Mouse (Mus musculus) intestine, postnatal 0 days (tissue): ENCODE measurements around the gene Hist1h3f. TPM values are rescaled to one million over a fixed set of nuclear protein-coding genes. Genes with fewer than 3 reads are reported as not detected.
"Not testable (repeated sequence)": the region's sequence is repeated elsewhere in the genome, so short reads cannot be mapped to it uniquely, and the experiment has no call there.

Source experiments
- ATAC-seq: fragments of 200-750 bp; cut with Nextera tagmentation; 2 replicates; pipeline ENCODE4 v1.8.0; 2017; ENCODE audit warnings: mild to moderate bottlenecking, moderate TSS enrichment, moderate library complexity
- H3K27ac ChIP-seq: fragments of 300-500 bp; sonication (generic); 2 replicates; pipeline ENCODE4 v1.5.1; 2014; ENCODE audit warnings: mild to moderate bottlenecking, low read depth, low read length, moderate library complexity
- H3K27me3 ChIP-seq: fragments of 300-500 bp; sonication (generic); replicated peaks from 2 replicates; pipeline ENCODE4 v1.6.1; 2014; ENCODE audit warnings: low read length, mixed read lengths; ENCODE audit not compliant: control insufficient read depth, insufficient read depth
- H3K36me3 ChIP-seq: fragments of 300-500 bp; sonication (generic); 2 replicates; pipeline ENCODE4 v1.6.1; 2014; ENCODE audit warnings: mild to moderate bottlenecking, moderate library complexity; ENCODE audit not compliant: control insufficient read depth, insufficient read depth
- H3K4me1 ChIP-seq: fragments of 300-500 bp; sonication (generic); replicated peaks from 2 replicates; pipeline ENCODE4 v1.6.1; 2014; ENCODE audit warnings: antibody characterized with exemption, low read length, mixed read lengths; ENCODE audit not compliant: control insufficient read depth, insufficient read depth
- H3K4me2 ChIP-seq: fragments of 300-500 bp; sonication (generic); replicated peaks from 2 replicates; pipeline ENCODE4 v1.6.1; 2014; ENCODE audit warnings: low read depth, mild to moderate bottlenecking, moderate library complexity
- H3K4me3 ChIP-seq: fragments of 300-500 bp; sonication (generic); 2 replicates; pipeline ENCODE4 v1.5.1; 2014; ENCODE audit warnings: low read depth, low read length
- H3K9ac ChIP-seq: fragments of 300-500 bp; sonication (generic); 2 replicates; pipeline ENCODE4 v1.6.1; 2014; ENCODE audit warnings: mild to moderate bottlenecking, low read depth, low read length
- H3K9me3 ChIP-seq: fragments of 300-500 bp; sonication (generic); 2 replicates; pipeline ENCODE4 v1.6.1; 2016; ENCODE audit warnings: mixed run types; ENCODE audit not compliant: control insufficient read depth
- CTCF ChIP-seq: sonication (generic); IDR thresholded peaks from 2 replicates; pipeline ENCODE4 v1.5.1; 2016; ENCODE audit warnings: low read depth, mild to moderate bottlenecking, control low read depth, antibody characterized with exemption, moderate library complexity
- WGBS: fragments of 180-500 bp; shearing (Covaris S2); extraction: QIAGEN DNeasy Blood & Tissue Kit; methylation state at CpG from one replicate; pipeline ENCODE4 v1.1.7; 2014; 5-methylcytosine and 5-hydroxymethylcytosine counted together
- polyA plus RNA-seq: library from polyadenylated mRNA; unstranded; fragments of >200 nt; fragmentation: Nextera tagmentation; extraction: Ambion mirVana; gene quantifications from 2 replicates; pipeline ENCODE4 v1.2.1, GENCODE M21; 2015

Hist1h3f gene
- polyA plus RNA-seq, 1 experiment from 2014 or later = 0.37 TPM

DNA sequence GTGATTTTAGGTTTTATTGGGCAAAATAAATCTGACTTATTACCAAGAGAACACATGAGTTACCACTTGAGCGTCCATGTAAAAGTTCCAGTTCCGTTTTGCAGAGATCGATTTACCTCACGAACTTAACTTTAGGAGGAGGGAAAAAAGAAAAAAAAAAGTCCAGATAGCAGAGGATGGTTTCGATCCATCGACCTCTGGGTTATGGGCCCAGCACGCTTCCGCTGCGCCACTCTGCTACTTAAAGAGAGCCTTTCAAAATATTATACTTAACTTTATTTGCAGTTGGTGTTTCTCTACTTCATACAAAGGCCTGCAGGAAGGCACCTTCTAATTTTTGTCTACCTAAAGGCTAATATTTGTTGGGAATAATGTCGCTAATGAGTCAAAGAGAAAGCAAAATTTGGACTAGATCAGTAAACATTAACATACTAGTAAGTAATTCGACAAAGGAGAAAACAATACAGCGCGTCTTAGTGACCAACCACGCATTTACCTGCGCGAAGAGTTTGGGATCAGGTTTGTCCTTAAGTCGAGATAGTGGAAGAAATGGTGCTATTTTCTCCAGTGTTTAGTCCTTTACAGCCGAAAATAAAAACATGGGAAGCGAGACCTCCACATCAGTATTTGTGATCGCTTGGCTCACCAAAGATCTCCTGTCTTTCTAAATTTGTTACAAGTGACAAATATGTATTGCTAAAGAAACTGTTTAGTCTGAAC lies 13.5 kb upstream of the Hist1h3f start:
- H3K27me3 ChIP-seq = no peaks in the 10 kb centered on the region

DNA sequence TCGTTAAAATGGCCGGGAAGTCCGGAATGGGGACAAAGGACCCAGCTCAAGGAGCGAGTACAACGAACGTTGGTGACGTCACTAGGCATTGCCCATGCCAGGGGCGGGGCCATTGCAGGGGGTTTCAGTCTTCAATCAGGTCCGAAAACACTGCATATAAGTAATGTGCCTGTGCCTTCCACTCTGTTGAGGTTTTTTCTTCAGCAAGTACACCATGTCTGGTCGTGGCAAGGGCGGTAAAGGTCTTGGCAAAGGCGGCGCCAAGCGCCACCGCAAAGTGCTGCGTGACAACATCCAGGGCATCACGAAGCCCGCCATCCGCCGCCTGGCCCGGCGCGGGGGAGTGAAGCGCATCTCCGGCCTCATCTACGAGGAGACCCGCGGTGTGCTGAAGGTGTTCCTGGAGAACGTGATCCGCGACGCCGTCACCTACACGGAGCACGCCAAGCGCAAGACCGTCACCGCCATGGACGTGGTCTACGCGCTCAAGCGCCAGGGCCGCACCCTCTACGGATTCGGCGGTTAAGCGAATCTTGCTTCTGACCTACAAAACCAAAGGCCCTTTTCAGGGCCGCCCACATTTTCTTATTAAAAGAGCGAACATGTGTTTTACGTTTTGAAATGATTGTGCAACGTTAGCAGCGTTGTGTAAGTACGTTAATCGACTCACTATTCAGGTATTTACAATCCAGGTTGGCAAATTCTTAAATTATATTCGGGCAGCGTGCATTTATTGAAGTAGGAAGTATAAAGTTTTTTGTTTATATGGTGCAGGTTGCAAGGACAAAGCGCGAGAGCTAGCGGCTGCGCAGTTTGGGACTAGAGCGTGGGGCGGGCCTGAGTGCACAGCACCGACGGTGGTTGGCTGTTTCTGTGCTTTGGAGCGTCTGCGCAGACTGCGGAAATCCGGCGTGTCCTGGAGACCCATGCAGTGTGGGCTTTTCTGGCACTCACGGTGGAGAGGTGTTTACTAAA lies 12.7 kb upstream of the Hist1h3f start, which contains the start of gene Hist1h4h:
Gene Hist1h4h, plus strand, starts transcription at position 150 of the 975 bp plus-strand sequence.
- Histone ChIP-seq H3K36me3 (no peaks in the 10 kb centered on the region), H3K9me3 (no peaks in the 10 kb centered on the region), H3K4me2 (peak within 1 kb of the TSS; percentile 74), H3K27me3 (no peaks in the 10 kb centered on the region), H3K9ac (peak within 1 kb of the TSS; percentile 65), H3K27ac (peak within 1 kb of the TSS; percentile 96), H3K4me3 (peak within 1 kb of the TSS; percentile 49), H3K4me1 (peaks cover 7% of the 10 kb centered on the region; the same call in 1 of the 2 replicates)
- no peak for TF ChIP-seq CTCF
- WGBS = under 1% methylated on average over 53 of the region's 70 CpGs
- peak; percentile 71 for ATAC-seq

More for the DNA sequence above, 13.5 kb upstream of the Hist1h3f start:
- H3K4me3 ChIP-seq = peak overlapping the region; percentile 49
- H3K4me1 ChIP-seq = peaks cover 6% of the 10 kb centered on the region; the same call in 1 of the 2 replicates
- H3K36me3 ChIP-seq = no peaks in the 10 kb centered on the region
- no peak for TF ChIP-seq CTCF
- H3K9me3 ChIP-seq = no peaks in the 10 kb centered on the region
- H3K9ac ChIP-seq = peak overlapping the region; percentile 65
- ATAC-seq = no peak; the same call in 1 of the 2 replicates
- under 1% methylated on average over 20 of the region's 20 CpGs for WGBS
- peak overlapping the region; percentile 96 for H3K27ac ChIP-seq
- peak overlapping the region; percentile 74 for H3K4me2 ChIP-seq

GRCm38 (mm10) chr13:23532262-23533075 lies 11.4 kb upstream of the Hist1h3f start:
- no peak for TF ChIP-seq CTCF
- Histone ChIP-seq H3K27ac (0 out of 2 replicates have a peak overlapping the region, but pooled peaks have one; percentile 96), H3K4me1 (peaks cover 3% of the 10 kb centered on the region; the same call in 1 of the 2 replicates), H3K9ac (no peak overlapping the region; the same call in 1 of the 2 replicates), H3K4me2 (peak overlapping the region; percentile 74), H3K27me3 (no peaks in the 10 kb centered on the region), H3K9me3 (no peaks in the 10 kb centered on the region), H3K36me3 (no peaks in the 10 kb centered on the region), H3K4me3 (peak overlapping the region; percentile 49)
- ATAC-seq = no peak
- WGBS = 17% methylated on average over 9 of the region's 9 CpGs

DNA sequence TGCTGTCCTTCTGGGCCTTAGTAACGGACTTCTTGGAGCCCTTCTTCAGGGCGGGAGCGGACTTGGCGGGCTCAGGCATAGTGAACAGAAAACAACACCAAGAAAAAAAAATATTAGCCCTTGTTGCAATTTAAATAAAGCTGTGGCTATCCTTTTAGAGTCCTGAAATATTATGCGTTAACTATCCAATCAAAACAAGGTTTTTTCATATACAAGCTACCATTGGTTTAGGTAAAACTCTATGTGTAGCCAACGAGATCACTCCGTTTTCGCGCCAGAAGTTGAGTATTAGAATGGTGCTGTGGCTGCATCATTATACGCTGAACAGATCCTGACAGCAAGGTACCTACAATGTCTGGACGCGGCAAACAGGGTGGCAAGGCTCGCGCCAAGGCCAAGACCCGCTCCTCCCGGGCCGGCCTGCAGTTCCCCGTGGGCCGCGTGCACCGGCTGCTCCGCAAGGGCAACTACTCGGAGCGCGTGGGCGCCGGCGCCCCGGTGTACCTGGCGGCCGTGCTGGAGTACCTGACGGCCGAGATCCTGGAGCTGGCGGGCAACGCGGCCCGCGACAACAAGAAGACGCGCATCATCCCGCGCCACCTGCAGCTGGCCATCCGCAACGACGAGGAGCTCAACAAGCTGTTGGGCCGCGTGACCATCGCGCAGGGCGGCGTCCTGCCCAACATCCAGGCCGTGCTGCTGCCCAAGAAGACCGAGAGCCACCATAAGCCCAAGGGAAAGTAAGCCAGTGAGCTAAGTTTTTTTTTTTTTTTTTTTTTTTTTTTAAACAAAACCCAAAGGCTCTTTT lies 10.1 kb upstream of the Hist1h3f start, which contains the start of gene Hist1h2af:
Gene Hist1h2af, plus strand, starts transcription at position 347 of the 808 bp plus-strand sequence.
- WGBS = under 1% methylated on average over 25 of the region's 53 CpGs
- TF ChIP-seq CTCF = peak; percentile 20
- ATAC-seq = 0 out of 2 replicates have a peak, but pooled peaks have one; percentile 22

More for the DNA sequence above, 10.1 kb upstream of the Hist1h3f start, which contains the start of gene Hist1h2af:
- not testable (repeated sequence) for H3K4me1 ChIP-seq, H3K36me3 ChIP-seq, H3K27me3 ChIP-seq, H3K9me3 ChIP-seq
- H3K27ac ChIP-seq = peak within 1 kb of the TSS; percentile 51
- peak within 1 kb of the TSS; percentile 82 for H3K4me2 ChIP-seq
- peak within 1 kb of the TSS; percentile 43; the same call in 1 of the 2 replicates for H3K9ac ChIP-seq
- H3K4me3 ChIP-seq = peak within 1 kb of the TSS; percentile 45
